Mouse (Mus musculus) liver, embryonic 16.5 days (tissue): Measurements from ENCODE around the gene Ube2g1. TPM values are rescaled to one million over a fixed set of nuclear protein-coding genes. Genes with fewer than 3 reads are reported as not detected.

ENCODE experiments used
- ATAC-seq: fragments of 200-750 bp; cut with Nextera tagmentation; 2 replicates; pipeline ENCODE4 v1.8.0; 2017; ENCODE audit warnings: low read depth, mild to moderate bottlenecking, moderate number of reproducible peaks, moderate library complexity
- H3K27ac ChIP-seq: fragments of 300-500 bp; sonication (generic); 2 replicates; pipeline ENCODE4 v1.5.1; 2014; ENCODE audit warnings: mild to moderate bottlenecking, low read length
- H3K27me3 ChIP-seq: fragments of 300-500 bp; sonication (generic); 2 replicates; pipeline ENCODE4 v1.6.1; 2014; ENCODE audit warnings: low read depth, low read length, mixed read lengths; ENCODE audit not compliant: control insufficient read depth, insufficient read depth
- H3K36me3 ChIP-seq: fragments of 300-500 bp; sonication (generic); 2 replicates; pipeline ENCODE4 v1.6.1; 2014; ENCODE audit warnings: mild to moderate bottlenecking; ENCODE audit not compliant: control insufficient read depth, insufficient read depth
- H3K4me1 ChIP-seq: fragments of 300-500 bp; sonication (generic); 2 replicates; pipeline ENCODE4 v1.6.1; 2014; ENCODE audit warnings: low read depth, low read length, mixed read lengths; ENCODE audit not compliant: control insufficient read depth
- H3K4me2 ChIP-seq: fragments of 300-500 bp; sonication (generic); 2 replicates; pipeline ENCODE4 v1.6.1; 2014; ENCODE audit warnings: low read depth, low read length, mixed read lengths
- H3K4me3 ChIP-seq: fragments of 300-500 bp; sonication (generic); 2 replicates; pipeline ENCODE4 v1.5.1; 2014; ENCODE audit warnings: low read depth, mild to moderate bottlenecking, low read length
- H3K9ac ChIP-seq: fragments of 300-500 bp; sonication (generic); 2 replicates; pipeline ENCODE4 v1.6.1; 2014; ENCODE audit warnings: low read depth, low read length
- H3K9me3 ChIP-seq: fragments of 300-500 bp; sonication (generic); replicated peaks from 2 replicates; pipeline ENCODE4 v1.6.1; 2016; ENCODE audit warnings: low read length; ENCODE audit not compliant: control insufficient read depth
- WGBS: fragments of 180-500 bp; shearing (Covaris S2); extraction: QIAGEN DNeasy Blood & Tissue Kit; methylation state at CpG from one replicate; pipeline ENCODE4 v1.1.7; 2014; ENCODE audit not compliant: insufficient replicate concordance; 5-methylcytosine and 5-hydroxymethylcytosine counted together
- microRNA-seq: library from miRNA; unstranded; fragments of <30 nt; microRNA quantifications from one replicate; pipeline ENCODE4, GENCODE M21; 2016
- polyA plus RNA-seq: library from polyadenylated mRNA; unstranded; fragments of >200 nt; fragmentation: Nextera tagmentation; extraction: Ambion mirVana; gene quantifications from 2 replicates; pipeline ENCODE4 v1.2.1, GENCODE M21; 2015

Ube2g1 gene
- polyA plus RNA-seq, 1 experiment from 2014 or later, result 20.9 TPM

DNA sequence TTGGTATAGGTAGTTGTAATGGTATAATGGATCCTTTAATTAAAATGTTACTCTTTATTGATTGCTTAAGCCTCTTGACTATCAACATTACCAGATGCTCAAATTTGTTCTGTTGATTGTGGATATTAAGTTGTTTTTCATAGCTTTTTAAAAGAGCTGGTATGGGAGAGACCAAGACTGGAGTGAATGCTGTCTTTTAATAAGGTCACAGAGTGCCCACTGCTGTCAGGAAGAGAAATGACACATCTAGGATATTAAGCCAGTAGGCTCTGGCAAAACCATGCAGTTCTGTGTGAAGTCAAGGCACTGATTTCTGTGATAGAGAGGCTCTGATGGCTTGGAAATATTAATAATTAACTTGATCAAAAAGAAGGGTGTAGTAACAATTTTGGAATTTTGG, 116.8 kb downstream of the Ube2g1 start:
- Histone ChIP-seq H3K4me1 (no peaks in the 10 kb centered on the region), H3K9ac (no peak overlapping the region), H3K4me3 (no peak overlapping the region), H3K4me2 (no peak overlapping the region), H3K36me3 (peaks cover 4% of the 10 kb centered on the region; the same call in 1 of the 2 replicates), H3K27ac (no peak overlapping the region), H3K9me3 (no peaks in the 10 kb centered on the region), H3K27me3 (no peaks in the 10 kb centered on the region)
- ATAC-seq, result no peak

- ATAC-seq, result no peak
- H3K9ac ChIP-seq, result no peak overlapping the region
- H3K9me3 ChIP-seq, result no peaks in the 10 kb centered on the region
- no peak overlapping the region for H3K4me3 ChIP-seq
- peaks cover 21% of the 10 kb centered on the region; the same call in 1 of the 2 replicates for H3K36me3 ChIP-seq
- no peaks in the 10 kb centered on the region for H3K27me3 ChIP-seq
- H3K4me2 ChIP-seq, result no peak overlapping the region
- no peak overlapping the region for H3K27ac ChIP-seq
- H3K4me1 ChIP-seq, result no peaks in the 10 kb centered on the region
These were observed 118.9 kb downstream of the Ube2g1 start for GRCm38 (mm10) chr11:72726023-72726422.

- Histone ChIP-seq H3K4me1 (no peaks in the 10 kb centered on the region), H3K27ac (no peak overlapping the region), H3K4me2 (no peak overlapping the region), H3K36me3 (peaks cover 40% of the 10 kb centered on the region), H3K27me3 (no peaks in the 10 kb centered on the region), H3K9ac (no peak overlapping the region), H3K9me3 (no peaks in the 10 kb centered on the region), H3K4me3 (no peak overlapping the region)
- no peak for ATAC-seq
- WGBS, result 74% methylated on average over 3 of the region's 3 CpGs
These were observed 126.7 kb downstream of the Ube2g1 start for GRCm38 (mm10) chr11:72733736-72734135.

- Histone ChIP-seq H3K27ac (no peak overlapping the region), H3K36me3 (peaks cover 33% of the 10 kb centered on the region), H3K27me3 (no peaks in the 10 kb centered on the region), H3K4me2 (no peak overlapping the region), H3K4me1 (no peaks in the 10 kb centered on the region), H3K4me3 (no peak overlapping the region), H3K9ac (no peak overlapping the region), H3K9me3 (no peaks in the 10 kb centered on the region)
- no peak for ATAC-seq
- 83% methylated on average over 4 of the region's 4 CpGs for WGBS
These were observed 127.9 kb downstream of the Ube2g1 start for GRCm38 (mm10) chr11:72734840-72735518.

GRCm38 (mm10) chr11:72735519-72735860, 128.4 kb downstream of the Ube2g1 start:
- Histone ChIP-seq H3K36me3 (peaks cover 34% of the 10 kb centered on the region), H3K27me3 (no peaks in the 10 kb centered on the region), H3K4me3 (no peak overlapping the region), H3K9ac (no peak overlapping the region), H3K4me1 (no peaks in the 10 kb centered on the region), H3K27ac (no peak overlapping the region), H3K9me3 (no peaks in the 10 kb centered on the region), H3K4me2 (no peak overlapping the region)
- WGBS, result 89% methylated on average over 2 of the region's 2 CpGs
- ATAC-seq, result no peak

Small RNAs within 50 kb of the gene (microRNA-seq; reads per million reads assigned to microRNA genes)
- not detected for gene Gm25678

Other genes with a start within 250 kb of the Ube2g1 start
- gene Tekt1, start 244.8 kb upstream of the Ube2g1 start, polyA plus RNA-seq, result not detected in 2 replicates
- gene Smtnl2, start 195.6 kb upstream of the Ube2g1 start, polyA plus RNA-seq, result 3.1 and 4.9 TPM in 2 replicates
- gene Ggt6, start 171.8 kb upstream of the Ube2g1 start, polyA plus RNA-seq, result 0.25 and 0.94 TPM in 2 replicates
- 62.3 and 68.2 TPM in 2 replicates for gene Mybbp1a, start 165.9 kb upstream of the Ube2g1 start, polyA plus RNA-seq
- gene Spns2, start 117.4 kb upstream of the Ube2g1 start, polyA plus RNA-seq, result 3.7 and 5.7 TPM in 2 replicates
- 1.6 TPM in 2 replicates for gene Spns3, start 56.8 kb upstream of the Ube2g1 start, polyA plus RNA-seq
- 11.1 and 11.3 TPM in 2 replicates for gene Ankfy1, start 82.7 kb downstream of the Ube2g1 start, polyA plus RNA-seq
- gene Cyb5d2, start 188.9 kb downstream of the Ube2g1 start, polyA plus RNA-seq, result 4.3 and 4.5 TPM in 2 replicates
- gene Zzef1, start 188.9 kb downstream of the Ube2g1 start, polyA plus RNA-seq, result 3.5 and 4.2 TPM in 2 replicates